Mouse (Mus musculus) olfactory bulb, adult 2 months (tissue): ENCODE measurements around the gene Ttc33.

Experiments
- CTCF ChIP-seq: fragments of 200-500 bp; IDR thresholded peaks from 2 replicates; pipeline ENCODE4 v1.5.1; 2012; ENCODE audit warnings: low read depth, mild to moderate bottlenecking, low read length, moderate library complexity; ENCODE audit not compliant: insufficient read depth
- POLR2A ChIP-seq: fragments of 200-500 bp; IDR thresholded peaks from 2 replicates; pipeline ENCODE4 v1.6.1; 2012; ENCODE audit warnings: mild to moderate bottlenecking, low read depth, low read length, moderate library complexity; ENCODE audit not compliant: insufficient read depth

GRCm38 (mm10) chr15:5138021-5138856 is 47.1 kb upstream of the Ttc33 start:
- no peak for TF ChIP-seq POLR2A
- TF ChIP-seq CTCF, result no peak
